Mouse (Mus musculus): ENCODE measurements around the gene Gfm1. TPM values are rescaled to one million over a fixed set of nuclear protein-coding genes. Genes with fewer than 3 reads are reported as not detected.

Gene Gfm1
- total RNA-seq, 1 experiment from 2014 or later, result 32.1 TPM

DNA sequence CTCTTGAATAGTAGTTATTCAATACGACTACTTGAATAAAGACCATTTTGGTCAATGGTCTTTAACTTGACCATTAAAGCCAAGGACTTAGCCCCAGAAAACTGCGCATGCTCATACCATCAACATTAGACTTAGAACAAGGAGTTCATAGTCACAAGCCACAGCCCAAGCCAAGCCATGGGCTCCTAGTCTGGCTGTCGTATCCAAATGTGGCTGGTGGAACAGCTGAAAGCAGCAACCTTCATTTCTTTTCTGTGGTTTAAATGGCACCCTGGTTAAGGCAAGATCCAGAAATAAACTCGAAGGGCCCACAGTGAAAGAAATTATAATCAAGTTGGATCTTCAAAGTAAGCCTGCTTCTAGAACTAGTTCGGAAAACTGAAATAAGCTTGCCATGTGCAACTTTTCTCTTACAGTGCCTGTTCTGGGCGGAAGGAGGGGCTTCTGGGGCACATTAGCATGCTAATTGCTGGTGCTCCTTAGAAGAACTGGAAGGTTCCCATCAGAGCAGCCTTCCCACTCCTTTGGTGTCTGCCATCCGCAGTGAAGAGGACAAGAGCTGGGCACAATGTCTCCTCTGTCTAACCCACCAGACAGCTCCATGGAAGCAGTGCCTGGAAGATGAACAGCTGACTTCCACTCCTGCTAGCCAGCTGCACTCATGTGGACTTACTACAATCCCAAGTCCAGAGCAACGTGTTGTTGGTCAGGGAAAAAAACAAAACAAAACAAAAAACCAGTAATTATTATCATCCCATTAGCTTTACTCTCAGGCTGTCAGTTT lies 62.4 kb downstream of the Gfm1 start:
- no peak for ATAC-seq (ENCODE audit: extremely low read depth, insufficient number of reproducible peaks, low FRiP score, poor library complexity, severe bottlenecking)

- no peak for ATAC-seq (ENCODE audit: extremely low read depth, insufficient number of reproducible peaks, low FRiP score, poor library complexity, severe bottlenecking)
Measured at GRCm38 (mm10) chr3:67493132-67493531, 63.2 kb downstream of the Gfm1 start.

- no peak for ATAC-seq (ENCODE audit: extremely low read depth, insufficient number of reproducible peaks, low FRiP score, poor library complexity, severe bottlenecking)
Measured at GRCm38 (mm10) chr3:67496310-67496709, 66.4 kb downstream of the Gfm1 start.

DNA sequence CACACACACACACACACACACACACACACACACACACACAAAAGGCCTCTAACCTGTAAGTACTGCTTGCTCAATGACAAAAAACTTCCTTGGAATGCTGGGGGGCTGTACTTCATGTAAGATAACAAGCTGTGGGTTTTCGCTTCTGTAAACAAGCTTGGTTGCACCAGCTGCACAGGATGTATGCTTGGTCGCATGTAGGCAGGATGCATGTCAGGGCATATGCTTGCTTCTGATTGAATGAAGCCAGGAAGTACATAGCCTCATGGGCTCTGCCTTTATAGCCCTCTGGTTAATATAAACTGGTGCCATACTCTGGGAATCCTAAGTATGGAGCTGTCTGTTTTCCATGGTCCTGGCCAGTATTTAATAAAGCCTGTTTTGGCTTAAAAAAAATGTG lies 68.1 kb downstream of the Gfm1 start:
- ATAC-seq (ENCODE audit: extremely low read depth, insufficient number of reproducible peaks, low FRiP score, poor library complexity, severe bottlenecking), result peak; percentile 67

- ATAC-seq (ENCODE audit: extremely low read depth, insufficient number of reproducible peaks, low FRiP score, poor library complexity, severe bottlenecking), result no peak
Measured at GRCm38 (mm10) chr3:67498773-67499405, 69.0 kb downstream of the Gfm1 start.

GRCm38 (mm10) chr3:67499406-67499791 lies 69.5 kb downstream of the Gfm1 start:
- ATAC-seq (ENCODE audit: extremely low read depth, insufficient number of reproducible peaks, low FRiP score, poor library complexity, severe bottlenecking), result no peak

GRCm38 (mm10) chr3:67503878-67504277 lies 74.0 kb downstream of the Gfm1 start:
- no peak for ATAC-seq (ENCODE audit: extremely low read depth, insufficient number of reproducible peaks, low FRiP score, poor library complexity, severe bottlenecking)

DNA sequence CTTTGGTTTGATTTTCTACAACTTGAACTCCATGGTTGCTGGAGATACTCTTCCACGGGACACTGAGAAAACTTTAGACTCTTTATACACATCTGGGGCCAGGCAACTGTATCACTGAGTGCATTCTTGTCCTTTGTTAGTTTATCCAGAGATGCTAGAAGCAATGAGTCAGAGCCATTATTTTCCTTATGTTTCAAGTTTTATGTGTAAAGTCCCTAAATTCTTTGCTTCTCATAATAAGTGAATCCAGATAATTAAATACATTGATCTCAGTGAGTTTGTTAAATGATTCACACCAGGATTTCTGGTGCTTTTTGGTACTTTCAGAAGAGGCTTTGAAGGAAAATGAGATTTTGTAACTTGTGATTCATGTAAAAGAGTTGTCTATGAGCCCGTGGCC lies 75.4 kb downstream of the Gfm1 start:
- no peak for ATAC-seq (ENCODE audit: extremely low read depth, insufficient number of reproducible peaks, low FRiP score, poor library complexity, severe bottlenecking)

DNA sequence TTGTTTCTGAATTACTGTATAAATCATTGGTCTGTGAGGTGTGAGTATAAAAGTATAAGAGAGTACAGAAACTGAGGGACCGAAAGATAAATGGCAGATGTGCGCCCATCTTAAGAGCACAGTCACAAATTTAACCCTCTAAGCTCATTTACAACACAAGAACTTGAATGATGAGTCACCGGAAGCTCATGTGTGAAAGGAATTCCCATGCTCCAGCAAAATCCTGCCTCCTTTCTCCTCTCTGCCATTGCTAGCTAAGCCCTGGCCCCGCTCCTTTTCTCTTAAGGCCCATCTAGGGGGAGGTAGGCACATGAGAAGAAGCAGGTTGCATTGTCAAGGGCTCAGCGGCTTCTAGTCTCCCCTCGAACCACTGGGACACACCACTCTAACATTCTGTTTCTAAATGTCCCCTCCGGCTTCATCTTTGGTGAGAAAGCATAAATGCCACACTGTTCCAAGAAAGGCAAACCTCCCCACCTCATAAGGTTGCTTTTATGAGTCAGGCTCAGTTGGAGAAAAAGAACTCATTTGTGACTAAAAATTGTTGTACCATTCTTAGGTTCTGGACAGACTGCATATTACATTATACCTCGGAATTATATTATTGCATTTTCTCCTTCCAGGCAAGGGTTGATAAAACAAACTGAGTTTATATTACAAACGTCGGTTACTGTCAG lies 78.5 kb downstream of the Gfm1 start:
- no peak for ATAC-seq (ENCODE audit: extremely low read depth, insufficient number of reproducible peaks, low FRiP score, poor library complexity, severe bottlenecking)

DNA sequence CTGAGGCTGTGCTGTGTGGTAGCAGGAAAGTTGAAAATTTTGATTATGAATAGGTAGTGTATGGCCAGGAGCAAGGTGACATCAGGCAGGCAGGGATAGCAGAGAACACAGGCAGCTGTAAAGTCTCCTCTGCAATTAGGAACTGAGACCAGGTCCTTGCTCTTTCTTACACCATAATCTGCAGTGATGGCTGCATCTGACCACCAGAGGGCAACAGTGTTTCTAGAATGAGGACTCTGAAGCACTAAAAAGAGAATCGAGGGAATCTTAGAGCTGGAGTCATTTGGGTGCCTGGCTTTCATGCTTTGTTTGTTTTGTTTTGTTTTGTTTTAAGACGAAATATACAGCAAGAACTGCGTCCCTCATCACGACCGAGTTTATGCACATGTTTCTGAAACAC lies 82.9 kb downstream of the Gfm1 start:
- peak; percentile 84 for ATAC-seq (ENCODE audit: extremely low read depth, insufficient number of reproducible peaks, low FRiP score, poor library complexity, severe bottlenecking)

DNA sequence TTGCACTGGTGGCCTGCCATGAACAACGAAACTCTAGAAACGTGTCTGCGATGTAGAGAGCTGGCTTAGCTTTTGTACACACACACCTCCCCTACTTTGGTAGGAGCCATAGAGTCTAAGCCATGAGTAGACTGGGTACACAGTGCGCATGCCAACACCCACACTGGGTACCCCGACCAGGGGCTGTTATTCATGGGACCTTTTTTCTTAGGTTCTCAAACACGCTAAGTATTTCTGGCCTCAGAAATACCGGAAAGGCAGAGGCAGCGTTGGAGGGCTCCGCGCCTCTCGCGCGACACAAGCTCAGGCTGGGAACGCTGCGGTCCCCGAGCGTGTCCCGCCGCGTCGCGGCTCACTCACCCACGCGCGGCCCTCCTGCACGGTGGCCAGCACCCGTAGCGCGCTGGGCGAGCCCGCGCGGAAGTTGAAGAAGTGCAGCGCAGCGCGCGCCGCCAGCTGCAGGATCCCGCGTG lies 84.9 kb downstream of the Gfm1 start:
- no peak for ATAC-seq (ENCODE audit: extremely low read depth, insufficient number of reproducible peaks, low FRiP score, poor library complexity, severe bottlenecking)

GRCm38 (mm10) chr3:67515274-67515801 lies 85.4 kb downstream of the Gfm1 start, which contains the start of gene Rarres1:
Gene Rarres1 (minus strand): TSS chr3:67515523.
- no peak for ATAC-seq (ENCODE audit: extremely low read depth, insufficient number of reproducible peaks, low FRiP score, poor library complexity, severe bottlenecking)

GRCm38 (mm10) chr3:67520568-67521143 lies 90.8 kb downstream of the Gfm1 start:
- ATAC-seq (ENCODE audit: extremely low read depth, insufficient number of reproducible peaks, low FRiP score, poor library complexity, severe bottlenecking), result no peak

GRCm38 (mm10) chr3:67522709-67523108 lies 92.8 kb downstream of the Gfm1 start:
- ATAC-seq (ENCODE audit: extremely low read depth, insufficient number of reproducible peaks, low FRiP score, poor library complexity, severe bottlenecking), result no peak

GRCm38 (mm10) chr3:67524768-67525167 lies 94.9 kb downstream of the Gfm1 start:
- ATAC-seq (ENCODE audit: extremely low read depth, insufficient number of reproducible peaks, low FRiP score, poor library complexity, severe bottlenecking), result peak; percentile 70

Other genes with a start within 250 kb of the Gfm1 start
- not detected in 2 replicates for gene Mlf1, start 56.0 kb upstream of the Gfm1 start, total RNA-seq (2017)
- not detected in 2 replicates for gene Gm17402, start 54.9 kb upstream of the Gfm1 start, total RNA-seq (2017)
- 1.6 and 2.6 TPM in 2 replicates for gene Lxn, start 33.8 kb downstream of the Gfm1 start, total RNA-seq (2017)
- gene Rarres1, start 85.4 kb downstream of the Gfm1 start, total RNA-seq (2017), result not detected in 2 replicates
- 97.4 and 130 TPM in 2 replicates for gene Mfsd1, start 152.6 kb downstream of the Gfm1 start, total RNA-seq (2017)

Measured in neutrophil, adult 5-6 weeks (primary cell).